In genomic region chr5:103516555-103516954, GRCm38 (mm10) we compare ENCODE assay signal across 16 mouse cellular contexts.
"Had no signal": no experiment of that assay in that cellular context is flagged by ENCODE, and none has a peak within 500 bp of the region (broad histone marks: within the 10 kb centered on the region; RNA-seq: fewer than 3 reads in every experiment).

No protein-coding gene starts in this region.

- H3K27ac ChIP-seq: layer of hippocampus, adult 2 months; left cerebral cortex, adult 2 months; liver, embryonic 13.5 days; stomach, embryonic 15.5 days had no signal

- H3K27me3 ChIP-seq: liver, embryonic 13.5 days; stomach, embryonic 15.5 days had no signal

- H3K36me3 ChIP-seq: liver, embryonic 13.5 days; stomach, embryonic 15.5 days had no signal

- DNase-seq: kidney, adult 8-10 months; kidney, postnatal 14 days; layer of hippocampus, postnatal 36 days; liver, embryonic 13.5 days; lung, adult 2 months; lung, postnatal 14 days; lung, postnatal 4 days; midbrain, embryonic 14.5 days; right cerebral cortex, adult 18-20 months; right cerebral cortex, postnatal 14 days; spleen, adult 18-20 months; thymus, postnatal 4 days had no signal

- H3K4me2 ChIP-seq: liver, embryonic 13.5 days; midbrain, embryonic 11.5 days; stomach, embryonic 15.5 days had no signal

- H3K9me3 ChIP-seq: liver, embryonic 13.5 days; stomach, embryonic 15.5 days had no signal

- H3K4me3 ChIP-seq: layer of hippocampus, adult 2 months; left cerebral cortex, adult 2 months; liver, embryonic 13.5 days; stomach, embryonic 15.5 days had no signal

- H3K9ac ChIP-seq: liver, embryonic 13.5 days; stomach, embryonic 15.5 days had no signal
